Mouse (Mus musculus): ENCODE data around the gene Plekhd1. TPM values are rescaled to one million over a fixed set of nuclear protein-coding genes. Genes with fewer than 3 reads are reported as not detected.

Gene Plekhd1
- total RNA-seq (2012; rRNA removed) (0.08 TPM in 1 of 2 replicates, not detected in the other), total RNA-seq (2014; rRNA removed) (not detected in 2 replicates), polyA plus RNA-seq (2012; ENCODE audit: insufficient read length, low read depth) (0.34 TPM in 1 of 2 replicates, not detected in the other)

DNA sequence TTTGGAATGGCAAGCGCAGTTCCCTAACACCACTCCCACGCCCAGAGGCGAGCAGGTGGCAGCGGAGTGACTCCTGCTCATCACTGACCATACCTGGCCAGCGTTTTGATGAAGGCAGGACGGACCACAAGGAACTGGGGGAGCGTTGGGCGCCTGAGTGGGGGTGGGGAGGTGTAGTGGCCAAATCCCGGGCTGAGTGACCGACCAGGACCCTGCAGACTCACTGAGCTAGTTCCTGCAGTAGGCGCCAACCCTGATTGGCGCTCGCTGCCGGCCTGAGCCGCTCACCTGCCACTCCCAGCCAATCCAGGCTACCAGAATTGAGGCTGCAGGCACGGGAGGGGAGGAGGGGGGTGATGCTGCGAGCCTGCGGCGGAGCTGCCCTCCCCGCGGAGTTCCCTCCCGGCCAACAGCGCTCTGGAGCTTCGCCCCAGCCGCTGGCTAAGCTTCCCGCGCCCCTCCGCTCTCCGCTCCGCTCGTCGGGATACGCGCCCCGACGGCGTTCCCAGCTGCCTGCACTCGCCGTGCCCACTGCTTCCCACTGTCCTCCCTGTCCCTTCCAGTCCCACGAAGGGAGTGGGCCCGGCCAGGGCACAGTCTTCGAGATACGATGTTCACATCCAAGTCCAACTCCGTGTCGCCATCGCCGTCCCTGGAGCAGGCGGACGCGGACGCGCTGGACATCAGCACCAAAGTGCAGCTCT lies at the start of gene Plekhd1:
TSS of gene Plekhd1 (plus strand) at position 323 of the 704 bp plus-strand sequence.
- peaks cover 3 to 6% of the 10 kb centered on the region in 2 experiments; a peak in 1 of 4 replicates for H3K4me1 ChIP-seq (ENCODE audit: control insufficient read depth in 1 of 2, insufficient read depth in 2 of 2)
- peaks cover 22% of the 10 kb centered on the region for H3K27me3 ChIP-seq (replicated peaks)
- dilution Hi-C loops (cut with MboI; ENCODE audit: extremely low pct_ligation_motif_present, extremely low pct_unique_long_range_greater_than_20kb, low sequenced_read_pairs) (no loop called here), in situ Hi-C loops (cut with MboI; ENCODE audit: low pct_ligation_motif_present, low pct_unique_long_range_greater_than_20kb, low sequenced_read_pairs) (no loop called here)
- H3K9ac ChIP-seq (ENCODE audit: insufficient read depth, low read depth): no peak within 1 kb of the TSS
- H3K9me3 ChIP-seq (replicated peaks; ENCODE audit: low read length): no peaks in the 10 kb centered on the region
- no peak within 1 kb of the TSS for H3K4me3 ChIP-seq (replicated peaks in 1 of 3; ENCODE audit: low read depth in 2 of 3, low read length in 2 of 3, poor library complexity in 1 of 3)
- TF ChIP-seq NRF1 (IDR thresholded peaks at IDR 0.05; ENCODE audit: low read depth, low read length) (no peak), MYC (IDR thresholded peaks at IDR 0.05; ENCODE audit: low read depth, low read length) (no peak), ETS1 (conservative IDR thresholded peaks at IDR 0.05; ENCODE audit: low read depth, low read length) (no peak), MAFK (IDR thresholded peaks at IDR 0.05; ENCODE audit: insufficient replicate concordance, low read length) (no peak), RAD21 (IDR thresholded peaks at IDR 0.05; ENCODE audit: low read depth, low read length) (no peak), RCOR1 (conservative IDR thresholded peaks at IDR 0.05; ENCODE audit: low read depth, low read length) (no peak), ZNF384 (IDR thresholded peaks at IDR 0.05; ENCODE audit: low read depth, low read length) (no peak), CTCF (conservative IDR thresholded peaks at IDR 0.05 in 1 of 2, IDR thresholded peaks at IDR 0.05 in 1 of 2; ENCODE audit: low read depth in 2 of 2, low read length in 2 of 2) (no peak), MXI1 (IDR thresholded peaks at IDR 0.05; ENCODE audit: low read depth, low read length) (no peak), IRF4 (IDR thresholded peaks at IDR 0.05; ENCODE audit: low read depth, low read length) (no peak), CHD2 (IDR thresholded peaks at IDR 0.05; ENCODE audit: low read length) (no peak), USF2 (conservative IDR thresholded peaks at IDR 0.05; ENCODE audit: low read depth, low read length) (no peak), SIN3A (IDR thresholded peaks at IDR 0.05; ENCODE audit: low read length) (no peak), JUND (conservative IDR thresholded peaks at IDR 0.05; ENCODE audit: low read depth, low read length) (no peak), USF1 (IDR thresholded peaks at IDR 0.05; ENCODE audit: low read depth, low read length) (no peak), MEF2A (IDR thresholded peaks at IDR 0.05; ENCODE audit: borderline replicate concordance, low read depth, low read length) (no peak), POLR2A (IDR thresholded peaks at IDR 0.05; ENCODE audit: low read depth, low read length) (no peak), HCFC1 (IDR thresholded peaks at IDR 0.05; ENCODE audit: low read depth, low read length) (no peak), ZMIZ1 (IDR thresholded peaks at IDR 0.05; ENCODE audit: low read depth, low read length) (no peak)
- no peaks in the 10 kb centered on the region for H3K79me2 ChIP-seq (replicated peaks; ENCODE audit: control insufficient read depth, extremely low read depth, insufficient read depth, poor library complexity, severe bottlenecking)
- DNase-seq (ENCODE audit: extremely low read depth): no peak
- H3K4me2 ChIP-seq (ENCODE audit: insufficient read depth, low read depth, poor library complexity, severe bottlenecking): no peak within 1 kb of the TSS
- H3K27ac ChIP-seq (ENCODE audit: insufficient read depth, low read depth): no peak within 1 kb of the TSS
- no peaks in the 10 kb centered on the region for H3K36me3 ChIP-seq (replicated peaks in 1 of 2; ENCODE audit: control insufficient read depth in 1 of 2, insufficient read depth in 1 of 2, low read length in 1 of 2)

Measured in CH12.LX (cell line).